Mouse (Mus musculus): Measurements from ENCODE around the gene Usp29.
"Not testable (repeated sequence)": the region's sequence is repeated elsewhere in the genome, so short reads cannot be mapped to it uniquely, and the experiment has no call there.

The Usp29 gene

GRCm38 (mm10) chr7:6879512-6880164 is 149.3 kb downstream of the Usp29 start:
- DNase-seq, result no peak

DNA sequence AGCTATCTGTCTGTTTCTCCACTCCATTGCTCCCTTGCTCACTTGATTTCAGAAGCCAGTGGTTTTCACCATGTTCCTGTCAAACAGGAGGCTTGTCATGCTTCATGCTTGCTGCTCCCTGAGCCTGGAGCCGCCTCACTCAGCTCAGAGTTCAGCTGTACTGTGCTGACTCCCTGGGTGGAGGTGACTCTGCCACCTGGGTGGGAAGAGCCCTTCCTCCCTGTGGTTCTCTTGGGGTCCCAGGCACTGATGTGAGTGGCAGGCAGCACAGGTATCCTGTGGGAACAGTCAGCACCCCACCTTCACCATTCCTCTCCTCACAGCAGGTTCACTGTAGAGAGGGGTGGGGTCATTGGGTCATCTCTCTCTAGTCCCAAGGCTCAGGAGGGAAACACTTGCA is 150.5 kb downstream of the Usp29 start:
- DNase-seq, result not testable (repeated sequence)

GRCm38 (mm10) chr7:6881473-6882046 is 151.2 kb downstream of the Usp29 start:
- no peak for DNase-seq

DNA sequence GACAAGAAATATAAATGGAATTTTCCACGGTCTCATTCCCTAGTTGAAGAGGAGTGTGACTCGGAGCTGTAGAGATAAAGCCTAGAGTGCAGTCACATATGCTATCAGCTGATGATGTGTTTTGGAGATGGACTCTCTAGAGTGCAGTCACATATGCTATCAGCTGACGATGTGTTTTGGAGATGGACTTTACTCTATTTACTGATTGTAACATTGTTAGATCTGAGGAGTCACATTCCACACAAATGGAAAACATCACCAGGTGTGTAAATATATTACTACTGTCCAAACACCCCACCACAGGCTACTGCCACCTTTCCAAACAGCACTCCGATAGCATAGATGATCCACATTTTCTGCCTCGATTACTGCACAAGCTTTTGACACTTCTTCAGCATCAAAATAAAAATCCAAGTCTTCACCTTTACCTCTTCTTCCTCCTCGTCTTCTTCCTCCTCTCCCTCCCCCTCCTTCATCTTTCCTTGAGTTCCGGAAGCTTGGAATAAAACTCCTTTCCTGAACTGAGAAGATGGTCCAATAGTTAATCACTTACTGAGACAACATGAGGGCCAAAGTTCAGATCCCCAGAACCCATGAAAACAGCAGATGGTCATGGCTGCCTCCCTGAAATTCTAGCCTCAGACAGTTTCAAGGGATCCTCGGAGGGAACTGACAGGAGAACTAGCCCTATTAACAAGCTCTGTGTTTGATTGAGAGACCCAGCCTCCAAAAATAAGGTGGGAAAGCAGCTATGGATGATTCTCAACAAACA is 153.2 kb downstream of the Usp29 start:
- DNase-seq, result no peak

GRCm38 (mm10) chr7:6885416-6885815 is 155.0 kb downstream of the Usp29 start:
- no peak for DNase-seq

GRCm38 (mm10) chr7:6886896-6887295 is 156.5 kb downstream of the Usp29 start:
- DNase-seq, result no peak

DNA sequence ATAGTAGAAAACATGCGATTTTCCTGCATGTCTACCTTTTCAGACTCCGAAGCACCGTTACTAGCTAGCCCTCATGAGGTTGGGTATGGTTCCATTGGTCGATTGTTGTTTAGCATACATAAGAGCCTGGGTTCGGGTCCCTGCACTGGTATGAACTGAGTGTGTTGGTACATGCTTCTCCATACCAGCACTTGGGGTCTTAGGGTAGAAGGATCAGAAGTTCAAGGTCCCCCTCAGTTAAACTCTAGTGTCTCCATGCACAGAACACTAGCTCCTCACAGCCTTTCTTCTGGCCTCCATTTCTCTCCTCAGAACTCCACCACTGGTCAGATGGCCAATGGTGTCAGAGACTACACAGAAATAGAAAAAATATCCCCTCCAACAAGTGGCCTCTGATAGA is 159.5 kb downstream of the Usp29 start:
- DNase-seq, result no peak

- DNase-seq, result no peak
Observed at GRCm38 (mm10) chr7:6891206-6891605, 160.8 kb downstream of the Usp29 start.

GRCm38 (mm10) chr7:6897021-6897420 is 166.6 kb downstream of the Usp29 start:
- not testable (repeated sequence) for DNase-seq

DNA sequence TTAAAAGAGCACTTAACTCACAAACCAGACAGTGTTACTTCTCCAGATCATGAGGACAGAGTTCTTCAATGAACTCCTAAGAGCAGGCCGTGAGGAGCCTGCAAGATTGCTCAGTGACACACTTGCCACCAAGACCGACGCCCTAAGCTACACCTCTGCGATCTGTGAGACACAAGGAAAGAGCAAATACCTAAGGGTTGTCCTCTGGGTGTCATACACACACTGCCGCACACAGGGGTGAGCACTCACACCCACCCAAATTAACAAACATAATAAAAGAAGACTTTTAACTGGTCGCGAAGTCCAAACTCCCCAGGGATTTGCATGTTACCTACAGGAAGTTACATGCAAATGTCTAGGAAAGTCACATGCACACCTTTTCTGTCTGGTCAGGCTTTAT is 170.3 kb downstream of the Usp29 start:
- no peak for DNase-seq

- DNase-seq, result no peak
Observed at GRCm38 (mm10) chr7:6903489-6903888, 173.1 kb downstream of the Usp29 start.

DNA sequence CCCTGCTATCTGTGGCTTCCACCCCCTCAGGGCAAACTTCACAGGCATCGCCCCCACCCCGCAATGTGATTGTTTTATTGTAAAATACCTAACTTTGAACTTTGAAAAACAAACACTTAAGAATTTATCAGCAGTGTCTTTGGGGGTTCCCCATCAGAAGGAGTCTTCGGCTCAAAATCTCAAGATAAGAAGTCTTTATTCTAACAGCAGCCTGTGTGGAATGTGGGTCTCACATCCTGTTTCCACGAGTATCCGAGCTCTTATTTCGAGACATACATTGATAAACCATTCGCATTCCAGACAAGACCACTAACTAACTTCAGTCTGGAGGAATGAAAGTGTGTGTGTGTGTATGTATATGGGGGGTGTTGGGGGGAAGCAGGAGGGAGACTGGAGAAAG is 180.1 kb downstream of the Usp29 start:
- DNase-seq, result no peak

GRCm38 (mm10) chr7:6911731-6912130 is 181.4 kb downstream of the Usp29 start:
- DNase-seq, result no peak

GRCm38 (mm10) chr7:6913439-6914380 is 183.3 kb downstream of the Usp29 start:
- no peak for DNase-seq

GRCm38 (mm10) chr7:6917126-6917525 is 186.7 kb downstream of the Usp29 start:
- DNase-seq, result no peak

- peak; percentile 86 for DNase-seq
Observed at GRCm38 (mm10) chr7:6918267-6918666, 187.9 kb downstream of the Usp29 start.

DNA sequence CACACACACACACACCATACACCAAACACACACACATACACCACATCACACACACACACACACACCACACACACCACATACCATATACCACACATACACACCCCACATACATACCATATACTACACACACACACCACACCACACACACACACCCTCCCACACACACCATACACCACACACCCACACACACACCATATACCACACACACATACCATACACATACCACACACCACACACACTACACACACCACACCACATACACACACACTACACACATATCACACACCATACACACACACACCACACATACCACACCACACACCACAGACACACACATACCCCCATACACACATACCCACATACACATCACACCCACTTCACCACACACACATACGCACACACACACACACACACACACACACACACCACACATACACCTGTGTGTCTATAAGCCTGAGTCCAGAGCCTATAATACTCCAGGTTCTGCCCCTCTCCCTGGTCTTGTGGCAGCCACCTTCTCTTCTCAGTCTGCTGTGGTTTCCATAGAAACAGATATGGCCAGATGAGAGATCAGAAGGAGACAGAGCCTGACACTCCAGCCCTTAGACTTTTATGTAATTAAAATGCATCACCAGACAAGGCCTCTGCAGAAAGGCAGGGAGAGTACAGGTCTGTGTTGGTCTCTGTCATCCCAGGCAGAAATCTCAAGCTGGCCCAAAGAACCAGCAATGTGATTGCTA is 188.9 kb downstream of the Usp29 start:
- no peak for DNase-seq

DNA sequence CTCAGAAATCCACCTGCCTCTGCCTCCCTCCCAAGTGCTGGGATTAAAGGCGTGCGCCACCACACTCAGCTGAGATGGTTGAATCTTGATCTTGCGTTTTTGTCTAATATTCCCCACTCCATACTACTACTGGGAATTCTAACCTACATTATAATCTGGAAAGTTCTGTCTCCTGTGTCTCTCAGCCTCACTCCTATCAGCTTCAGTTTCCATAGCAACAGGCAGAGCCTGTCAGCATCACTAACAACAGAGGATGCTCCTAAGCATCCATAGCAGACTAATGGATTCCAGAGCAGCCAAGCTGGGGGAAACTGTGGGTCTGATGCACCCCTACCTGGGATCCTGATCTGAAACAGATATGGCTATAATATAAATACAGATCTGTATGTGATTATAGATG is 193.1 kb downstream of the Usp29 start:
- no peak for DNase-seq

GRCm38 (mm10) chr7:6925926-6926730 is 195.8 kb downstream of the Usp29 start:
- DNase-seq, result no peak

- no peak for DNase-seq
Observed at GRCm38 (mm10) chr7:6926731-6926995, 196.3 kb downstream of the Usp29 start.

DNA sequence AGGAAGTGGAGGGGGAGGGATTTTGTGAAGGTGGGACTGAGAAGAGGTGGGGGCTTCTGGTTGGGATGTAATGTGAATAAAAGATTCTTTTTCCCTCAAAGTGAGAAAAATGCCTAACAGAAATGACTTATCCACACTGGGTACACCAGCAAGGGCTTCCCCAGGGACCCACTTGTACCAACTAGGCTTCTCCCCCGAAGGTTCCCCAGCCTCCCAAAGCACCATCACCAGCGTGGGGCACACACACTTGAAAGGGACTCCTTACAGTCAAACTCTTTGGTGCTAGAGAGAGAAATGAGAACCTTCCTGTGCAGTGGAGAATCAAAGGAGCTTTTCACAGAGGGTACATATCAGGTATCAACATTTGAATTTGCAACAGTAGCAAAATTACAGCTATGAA is 198.9 kb downstream of the Usp29 start:
- no peak for DNase-seq

- DNase-seq, result no peak
Observed at GRCm38 (mm10) chr7:6934741-6935140, 204.4 kb downstream of the Usp29 start.

Data from right cerebral cortex, adult 18-20 months (tissue).